Comparison of ENCODE assay signal across 9 mouse cellular contexts in the genomic region with DNA sequence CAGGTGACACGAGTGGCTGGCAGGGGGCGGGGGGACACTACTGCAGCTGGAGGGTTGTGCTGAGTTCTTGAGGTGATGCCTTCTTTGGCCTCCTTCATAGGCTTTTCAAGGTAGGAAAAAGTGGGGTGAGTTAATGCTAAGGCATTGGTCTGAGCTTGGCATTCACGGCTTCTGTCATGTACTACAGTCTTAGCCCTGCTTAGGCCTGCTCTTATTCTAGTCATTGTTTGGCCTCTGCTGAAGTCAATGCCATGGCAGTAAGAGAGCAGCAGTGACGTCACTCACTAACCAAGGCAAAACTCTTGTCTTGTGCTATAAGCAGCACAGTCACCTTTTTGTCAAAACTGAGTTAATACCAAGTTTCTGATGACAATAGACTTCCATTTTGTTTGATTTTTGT. TPM values are rescaled to one million over a fixed set of nuclear protein-coding genes. Genes with fewer than 3 reads are reported as not detected.
A peak's percentile ranks its signal among the peaks of the same experiment; 100 is the strongest.
DNase-seq lines count a peak whose midpoint lies in the region; ATAC-seq and TF ChIP-seq lines count a peak whose summit lies in the region.
"Had no signal": no experiment of that assay in that cellular context is flagged by ENCODE, and none has a peak within 500 bp of the region (broad histone marks: within the 10 kb centered on the region; RNA-seq: fewer than 3 reads in every experiment).

No protein-coding gene starts in this region.

- H3K27ac ChIP-seq in lung, embryonic 14.5 days (ENCODE audit: low read depth): peak overlapping the region; percentile 58; the same call in 1 of the 2 replicates
- no peak overlapping the region for H3K27ac ChIP-seq in embryonic fibroblast, embryonic 13.5 days (ENCODE audit: insufficient read depth, low read length)
- no peak overlapping the region for H3K27ac ChIP-seq in intestine, postnatal 0 days (ENCODE audit: low read depth, low read length)
- peak overlapping the region; percentile 100; the same call in 1 of the 2 replicates for H3K27ac ChIP-seq in neural tube, embryonic 15.5 days (replicated peaks)

- WGBS in lung, embryonic 14.5 days: 40% methylated on average over 4 of the region's 4 CpGs
- 40% methylated on average over 4 of the region's 4 CpGs for WGBS in intestine, postnatal 0 days
- 40% methylated on average over 4 of the region's 4 CpGs for WGBS in neural tube, embryonic 15.5 days

- peak overlapping the region; percentile 85 for H3K4me2 ChIP-seq in lung, embryonic 14.5 days
- H3K4me2 ChIP-seq in intestine, postnatal 0 days (replicated peaks; ENCODE audit: low read depth): peak overlapping the region; percentile 93
- H3K4me2 ChIP-seq in neural tube, embryonic 15.5 days: peak overlapping the region; percentile 94

- peaks cover 17% of the 10 kb centered on the region for H3K4me1 ChIP-seq in lung, embryonic 14.5 days (ENCODE audit: insufficient read depth)
- 0 out of 2 replicates have a peak, but pooled peaks cover 3% of the 10 kb centered on the region for H3K4me1 ChIP-seq in embryonic fibroblast, embryonic 13.5 days (ENCODE audit: control insufficient read depth, insufficient read depth, low read length)
- no peaks in the 10 kb centered on the region for H3K4me1 ChIP-seq in intestine, postnatal 0 days (replicated peaks; ENCODE audit: control insufficient read depth, insufficient read depth, low read length)
- H3K4me1 ChIP-seq in neural tube, embryonic 15.5 days: peaks cover 42% of the 10 kb centered on the region

- no peaks in the 10 kb centered on the region for H3K9me3 ChIP-seq in lung, embryonic 14.5 days (ENCODE audit: low read depth, low read length)
- H3K9me3 ChIP-seq in intestine, postnatal 0 days (ENCODE audit: control insufficient read depth): no peaks in the 10 kb centered on the region
- H3K9me3 ChIP-seq in neural tube, embryonic 15.5 days (replicated peaks): no peaks in the 10 kb centered on the region

- peak overlapping the region; percentile 100 for H3K4me3 ChIP-seq in lung, embryonic 14.5 days (ENCODE audit: low read depth, low read length)
- H3K4me3 ChIP-seq in embryonic fibroblast, embryonic 13.5 days (ENCODE audit: insufficient read depth, low read length): peak overlapping the region; percentile 78
- H3K4me3 ChIP-seq in intestine, postnatal 0 days (ENCODE audit: low read depth, low read length): peak overlapping the region; percentile 85
- peak overlapping the region; percentile 71 for H3K4me3 ChIP-seq in neural tube, embryonic 15.5 days (replicated peaks)

- H3K27me3 ChIP-seq in lung, embryonic 14.5 days (ENCODE audit: insufficient read depth, low read length): no peaks in the 10 kb centered on the region
- H3K27me3 ChIP-seq in intestine, postnatal 0 days (replicated peaks; ENCODE audit: control insufficient read depth, insufficient read depth, low read length): no peaks in the 10 kb centered on the region
- H3K27me3 ChIP-seq in neural tube, embryonic 15.5 days (replicated peaks): no peaks in the 10 kb centered on the region

- peak; percentile 43 for DNase-seq in lung, embryonic 14.5 days
- DNase-seq in lung, postnatal 4 days: no peak
- no peak for DNase-seq in embryo, embryonic 9.5 days (ENCODE audit: extremely low spot score)
- no peak for DNase-seq in ovary, postnatal 14 days (ENCODE audit: low spot score)
- DNase-seq in gastrocnemius, postnatal 10 days: no peak
- DNase-seq: thymus, postnatal 36 days had no signal

- TF ChIP-seq POLR2A in embryonic fibroblast, embryonic 13.5 days (IDR thresholded peaks at IDR 0.05; ENCODE audit: low read depth, low read length): no peak

- H3K36me3 ChIP-seq in lung, embryonic 14.5 days (ENCODE audit: insufficient read depth): peaks cover 57% of the 10 kb centered on the region
- peaks cover 37% of the 10 kb centered on the region for H3K36me3 ChIP-seq in intestine, postnatal 0 days (ENCODE audit: control insufficient read depth, insufficient read depth)
- H3K36me3 ChIP-seq in neural tube, embryonic 15.5 days: peaks cover 36% of the 10 kb centered on the region

- ATAC-seq in lung, embryonic 14.5 days (ENCODE audit: insufficient read depth): no peak
- ATAC-seq in intestine, postnatal 0 days: no peak
- no peak for ATAC-seq in neural tube, embryonic 15.5 days (ENCODE audit: low FRiP score)

- peak overlapping the region; percentile 99 for H3K9ac ChIP-seq in lung, embryonic 14.5 days
- H3K9ac ChIP-seq in intestine, postnatal 0 days (ENCODE audit: low read depth, low read length): no peak overlapping the region
- peak overlapping the region; percentile 90 for H3K9ac ChIP-seq in neural tube, embryonic 15.5 days (replicated peaks)

- TF ChIP-seq CTCF in lung, embryonic 14.5 days (IDR thresholded peaks at IDR 0.05; ENCODE audit: low read depth): no peak
- TF ChIP-seq CTCF in embryonic fibroblast, embryonic 13.5 days (IDR thresholded peaks at IDR 0.05; ENCODE audit: borderline replicate concordance, insufficient read depth, low read length): no peak
- TF ChIP-seq CTCF in intestine, postnatal 0 days (IDR thresholded peaks at IDR 0.05; ENCODE audit: low read depth): no peak

RNA-seq across cellular contexts. Expression of a gene that starts 2.6 kb away (rescaled TPM):
- 16.2 and 16.3 TPM in 2 replicates for polyA plus RNA-seq in lung, embryonic 14.5 days (2014; fragmentation: Nextera tagmentation; extraction: Ambion mirVana)
- polyA plus RNA-seq in embryonic fibroblast, embryonic 13.5 days (2011; ENCODE audit: insufficient read length, low read depth, missing spikeins): 77.7 and 83.8 TPM in 2 replicates
- 12.6 and 15.1 TPM in 2 replicates for polyA plus RNA-seq in intestine, postnatal 0 days (2015; fragmentation: Nextera tagmentation; extraction: Ambion mirVana)
- polyA plus RNA-seq in neural tube, embryonic 15.5 days (2015; fragmentation: Nextera tagmentation; extraction: Ambion mirVana): 27.5 and 30.1 TPM in 2 replicates
- total RNA-seq in gastrocnemius, postnatal 10 days (2021): 10 to 100 TPM; 62.6 to 74.1 TPM

RNA-seq across cellular contexts. Expression of a gene that starts 6.8 kb away (rescaled TPM):
- 41.0 and 42.8 TPM in 2 replicates for polyA plus RNA-seq in lung, embryonic 14.5 days (2014; fragmentation: Nextera tagmentation; extraction: Ambion mirVana)
- 29.7 and 36.7 TPM in 2 replicates for polyA plus RNA-seq in embryonic fibroblast, embryonic 13.5 days (2011; ENCODE audit: insufficient read length, low read depth, missing spikeins)
- polyA plus RNA-seq in intestine, postnatal 0 days (2015; fragmentation: Nextera tagmentation; extraction: Ambion mirVana): 10.8 and 12.4 TPM in 2 replicates
- polyA plus RNA-seq in neural tube, embryonic 15.5 days (2015; fragmentation: Nextera tagmentation; extraction: Ambion mirVana): 44.3 and 46.8 TPM in 2 replicates
- total RNA-seq in gastrocnemius, postnatal 10 days (2021): 10 to 100 TPM; 19.1 to 26.2 TPM

RNA-seq across cellular contexts. Expression of a gene that starts 22.8 kb away (rescaled TPM):
- 1.4 and 1.7 TPM in 2 replicates for polyA plus RNA-seq in lung, embryonic 14.5 days (2014; fragmentation: Nextera tagmentation; extraction: Ambion mirVana)
- 18.7 and 23.7 TPM in 2 replicates for polyA plus RNA-seq in embryonic fibroblast, embryonic 13.5 days (2011; ENCODE audit: insufficient read length, low read depth, missing spikeins)
- 4.1 and 5.1 TPM in 2 replicates for polyA plus RNA-seq in intestine, postnatal 0 days (2015; fragmentation: Nextera tagmentation; extraction: Ambion mirVana)
- 3.8 and 4.0 TPM in 2 replicates for polyA plus RNA-seq in neural tube, embryonic 15.5 days (2015; fragmentation: Nextera tagmentation; extraction: Ambion mirVana)
- total RNA-seq in gastrocnemius, postnatal 10 days (2021): 10 to 100 TPM; 42.4 to 58.7 TPM

RNA-seq across cellular contexts. Expression of a gene that starts 38.7 kb away (rescaled TPM):
- polyA plus RNA-seq in lung, embryonic 14.5 days (2014; fragmentation: Nextera tagmentation; extraction: Ambion mirVana): 1.5 and 2.1 TPM in 2 replicates
- 1.6 and 2.0 TPM in 2 replicates for polyA plus RNA-seq in embryonic fibroblast, embryonic 13.5 days (2011; ENCODE audit: insufficient read length, low read depth, missing spikeins)
- polyA plus RNA-seq in intestine, postnatal 0 days (2015; fragmentation: Nextera tagmentation; extraction: Ambion mirVana): 0.69 and 0.80 TPM in 2 replicates
- 12.5 and 13.7 TPM in 2 replicates for polyA plus RNA-seq in neural tube, embryonic 15.5 days (2015; fragmentation: Nextera tagmentation; extraction: Ambion mirVana)
- total RNA-seq in gastrocnemius, postnatal 10 days (2021): 1 to 10 TPM; 1.9 to 2.6 TPM

RNA-seq across cellular contexts. Expression of a gene that starts 57.5 kb away (rescaled TPM):
- 46.8 and 47.1 TPM in 2 replicates for polyA plus RNA-seq in lung, embryonic 14.5 days (2014; fragmentation: Nextera tagmentation; extraction: Ambion mirVana)
- polyA plus RNA-seq in embryonic fibroblast, embryonic 13.5 days (2011; ENCODE audit: insufficient read length, low read depth, missing spikeins): 66.0 and 83.9 TPM in 2 replicates
- polyA plus RNA-seq in intestine, postnatal 0 days (2015; fragmentation: Nextera tagmentation; extraction: Ambion mirVana): 32.4 and 39.1 TPM in 2 replicates
- polyA plus RNA-seq in neural tube, embryonic 15.5 days (2015; fragmentation: Nextera tagmentation; extraction: Ambion mirVana): 104 and 125 TPM in 2 replicates
- 100 to 1,000 TPM; 149 to 169 TPM for total RNA-seq in gastrocnemius, postnatal 10 days (2021)

Comparison
In these comparisons a context has a peak if more than half of its experiments do, and no peak if none do; other contexts are left out.
1. H3K27ac ChIP-seq: peak in lung, embryonic 14.5 days (single experiment) and neural tube, embryonic 15.5 days (single experiment); none in embryonic fibroblast, embryonic 13.5 days (single experiment) and intestine, postnatal 0 days (single experiment).
2. Peak in every context shown above with its lines, with median percentiles within 50 percentile points of each other: H3K4me2 ChIP-seq and H3K4me3 ChIP-seq.